Mouse (Mus musculus) olfactory bulb, adult 2 months (tissue): Measurements from ENCODE around the gene Defa34. TPM values are rescaled to one million over a fixed set of nuclear protein-coding genes. Genes with fewer than 3 reads are reported as not detected.
"Not testable (repeated sequence)": the region's sequence is repeated elsewhere in the genome, so short reads cannot be mapped to it uniquely, and the experiment has no call there.

Experiments used
- H3K27ac ChIP-seq: fragments of 200-500 bp; 2 replicates; pipeline ENCODE4 v1.5.1; 2012; ENCODE audit warnings: low read depth, low read length; ENCODE audit not compliant: insufficient read depth
- H3K4me1 ChIP-seq: fragments of 200-500 bp; 2 replicates; pipeline ENCODE4 v1.6.1; 2012; ENCODE audit warnings: low read length; ENCODE audit not compliant: control insufficient read depth, insufficient read depth
- H3K4me3 ChIP-seq: fragments of 200-500 bp; 2 replicates; pipeline ENCODE4 v1.5.1; 2012; ENCODE audit warnings: mild to moderate bottlenecking, low read depth, low read length, moderate library complexity; ENCODE audit not compliant: insufficient read depth
- WGBS: fragments of 180-500 bp; shearing (Covaris S2); methylation state at CpG from one replicate; pipeline ENCODE4 v1.1.7; 2018; 5-methylcytosine and 5-hydroxymethylcytosine counted together
- polyA plus RNA-seq: library from polyadenylated mRNA; stranded (reverse); fragments of >200 nt; gene quantifications from 2 replicates; pipeline ENCODE4 v1.2.4, GENCODE M21; 2012; ENCODE audit warnings: low replicate concordance; ENCODE audit not compliant: missing spikeins, insufficient read depth, insufficient read length

Defa34 gene
- polyA plus RNA-seq = not detected in 2 replicates

DNA sequence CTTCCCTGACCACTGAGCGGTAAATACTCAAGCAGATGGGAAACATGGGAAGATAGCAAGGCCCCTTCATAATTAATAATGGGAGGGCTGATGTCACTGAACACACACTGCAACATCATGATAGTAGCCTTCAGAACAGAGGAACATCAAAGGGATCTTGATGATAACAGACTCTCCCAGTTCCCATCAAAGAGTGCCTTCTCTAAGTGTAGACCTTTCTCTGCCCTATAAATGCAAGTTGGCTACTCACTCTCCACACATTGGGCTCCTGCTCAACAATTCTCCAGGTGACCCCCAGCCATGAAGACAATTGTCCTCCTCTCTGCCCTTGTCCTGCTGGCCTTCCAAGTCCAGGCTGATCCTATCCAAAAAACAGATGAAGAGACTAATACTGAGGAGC is at the start of gene Defa34:
Gene Defa34, plus strand, starts transcription at position 301 of the 400 bp plus-strand sequence.
- H3K27ac ChIP-seq, H3K4me3 ChIP-seq, H3K4me1 ChIP-seq: not testable (repeated sequence)
- 100% methylated on average over 1 of the region's 1 CpGs for WGBS

- not testable (repeated sequence) for H3K27ac ChIP-seq, H3K4me3 ChIP-seq, H3K4me1 ChIP-seq
- 92% methylated on average over 1 of the region's 1 CpGs for WGBS
Observed at GRCm38 (mm10) chr8:21617883-21618282, 47.7 kb upstream of the Defa34 start, which contains the start of gene Defa26. TSS of gene Defa26 (plus strand) at chr8:21618183.

DNA sequence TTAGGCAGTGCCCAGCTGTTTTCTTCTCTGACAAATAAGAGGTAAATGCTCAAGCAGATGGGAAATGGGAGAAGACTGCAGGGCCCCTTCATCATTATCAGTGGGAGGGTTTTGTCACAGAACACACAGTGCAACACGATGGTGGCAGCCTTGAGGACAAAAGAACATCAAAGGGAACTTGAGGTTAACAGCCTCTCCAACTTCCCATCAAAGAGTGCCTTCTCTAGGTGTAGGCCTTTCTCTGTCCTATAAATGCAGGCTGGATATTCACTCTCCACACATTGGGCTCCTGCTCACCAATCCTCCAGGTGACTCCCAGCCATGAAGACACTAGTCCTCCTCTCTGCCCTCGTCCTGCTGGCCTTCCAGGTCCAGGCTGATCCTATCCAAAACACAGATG is 10.1 kb upstream of the Defa34 start, which contains the start of gene Defa17:
Gene Defa17, plus strand, starts transcription at position 301 of the 400 bp plus-strand sequence.
- H3K4me3 ChIP-seq = not testable (repeated sequence)
- WGBS = no CpG with 5 or more reads among the region's 2 CpGs

GRCm38 (mm10) chr8:21703545-21703944 is 37.9 kb downstream of the Defa34 start, which contains the start of gene AY761184:
TSS of gene AY761184 (minus strand) at chr8:21703645.
- not testable (repeated sequence) for H3K27ac ChIP-seq, H3K4me1 ChIP-seq, H3K4me3 ChIP-seq
- 76% methylated on average over 2 of the region's 2 CpGs for WGBS

More for the DNA sequence above, 10.1 kb upstream of the Defa34 start, which contains the start of gene Defa17:
- H3K4me1 ChIP-seq, H3K27ac ChIP-seq: not testable (repeated sequence)

Other genes starting within 250 kb of the Defa34 start
- gene Defa36, start 238.4 kb upstream of the Defa34 start, polyA plus RNA-seq = not detected in 2 replicates
- gene Gm7849, start 209.2 kb upstream of the Defa34 start, polyA plus RNA-seq = not detected in 2 replicates
- gene Defa20, start 156.5 kb upstream of the Defa34 start, polyA plus RNA-seq = not detected in 2 replicates
- not detected in 2 replicates for gene Defa32, start 136.8 kb upstream of the Defa34 start, polyA plus RNA-seq
- gene Defa37, start 100.4 kb upstream of the Defa34 start, polyA plus RNA-seq = not detected in 2 replicates
- not detected in 2 replicates for gene Defa28, start 82.8 kb upstream of the Defa34 start, polyA plus RNA-seq
- not detected in 2 replicates for gene Gm7861, start 71.3 kb upstream of the Defa34 start, polyA plus RNA-seq
- not detected in 2 replicates for gene Defa26, start 47.6 kb upstream of the Defa34 start, polyA plus RNA-seq
- not detected in 2 replicates for gene Defa17, start 10.0 kb upstream of the Defa34 start, polyA plus RNA-seq
- gene AY761184, start 37.8 kb downstream of the Defa34 start, polyA plus RNA-seq = not detected in 2 replicates
- not detected in 2 replicates for gene Defa24, start 68.7 kb downstream of the Defa34 start, polyA plus RNA-seq
- gene Defb50, start 157.7 kb downstream of the Defa34 start, polyA plus RNA-seq = not detected in 2 replicates
- not detected in 2 replicates for gene Defb2, start 174.1 kb downstream of the Defa34 start, polyA plus RNA-seq
- gene Defb10, start 193.1 kb downstream of the Defa34 start, polyA plus RNA-seq = not detected in 2 replicates
- not detected in 2 replicates for gene Defb9, start 219.6 kb downstream of the Defa34 start, polyA plus RNA-seq
- not detected in 2 replicates for gene Defb11, start 240.6 kb downstream of the Defa34 start, polyA plus RNA-seq